Mouse (Mus musculus) olfactory bulb, adult 2 months (tissue): ENCODE data around the gene Ccdc137.

Experiments
- CTCF ChIP-seq: fragments of 200-500 bp; IDR thresholded peaks from 2 replicates; pipeline ENCODE4 v1.5.1; 2012; ENCODE audit warnings: low read depth, mild to moderate bottlenecking, low read length, moderate library complexity; ENCODE audit not compliant: insufficient read depth
- POLR2A ChIP-seq: fragments of 200-500 bp; IDR thresholded peaks from 2 replicates; pipeline ENCODE4 v1.6.1; 2012; ENCODE audit warnings: mild to moderate bottlenecking, low read depth, low read length, moderate library complexity; ENCODE audit not compliant: insufficient read depth

DNA sequence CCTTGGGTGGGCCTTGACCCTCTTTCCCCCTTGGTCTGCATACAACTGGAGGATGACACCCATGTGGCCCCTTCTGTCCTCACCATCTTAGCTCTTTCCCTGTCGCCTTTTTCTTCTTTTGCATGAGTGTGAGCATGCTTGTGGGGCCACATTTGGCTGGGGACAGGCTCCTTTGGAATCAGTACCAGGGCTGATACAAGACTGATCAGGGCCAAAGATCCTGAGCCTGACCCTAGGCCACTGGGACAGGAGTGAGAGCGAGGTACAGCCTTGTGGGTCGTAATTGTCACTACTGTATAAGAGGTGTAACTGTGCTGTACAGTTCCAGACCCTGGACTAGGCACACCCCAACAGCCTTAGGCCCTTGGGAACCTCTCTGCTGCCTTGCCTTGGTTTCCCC, 36.0 kb downstream of the Ccdc137 start:
- TF ChIP-seq POLR2A (no peak), CTCF (no peak)
